Mouse (Mus musculus) forebrain, embryonic 14.5 days (tissue): ENCODE measurements around the gene Dnttip2. TPM values are rescaled to one million over a fixed set of nuclear protein-coding genes. Genes with fewer than 3 reads are reported as not detected.
"Not testable (repeated sequence)": the region's sequence is repeated elsewhere in the genome, so short reads cannot be mapped to it uniquely, and the experiment has no call there.

Source experiments
- ATAC-seq: fragments of 200-750 bp; cut with Nextera tagmentation; 2 replicates; pipeline ENCODE4 v1.8.0; 2017; ENCODE audit warnings: mild to moderate bottlenecking, moderate library complexity
- DNase-seq: peaks from one replicate; pipeline ENCODE4 v3.0.0-alpha.2; 2015; ENCODE audit warnings: low spot score
- H3K27ac ChIP-seq: fragments of 300-500 bp; sonication (generic); 2 replicates; pipeline ENCODE4 v1.5.1; 2014; ENCODE audit warnings: low read depth, mild to moderate bottlenecking, control low read depth, low read length, moderate library complexity
- H3K27me3 ChIP-seq: fragments of 300-500 bp; sonication (generic); replicated peaks from 2 replicates; pipeline ENCODE4 v1.6.1; 2014; ENCODE audit warnings: low read length, control low read depth, mixed read lengths; ENCODE audit not compliant: control insufficient read depth, insufficient read depth
- H3K36me3 ChIP-seq: fragments of 300-500 bp; sonication (generic); 2 replicates; pipeline ENCODE4 v1.6.1; 2014; ENCODE audit warnings: low read length, control low read depth; ENCODE audit not compliant: control insufficient read depth, insufficient read depth
- H3K4me1 ChIP-seq: fragments of 300-500 bp; sonication (generic); 2 replicates; pipeline ENCODE4 v1.6.1; 2014; ENCODE audit warnings: antibody characterized with exemption, low read length, control low read depth; ENCODE audit not compliant: control insufficient read depth, insufficient read depth
- H3K4me2 ChIP-seq: fragments of 300-500 bp; sonication (generic); 2 replicates; pipeline ENCODE4 v1.6.1; 2014; ENCODE audit warnings: mild to moderate bottlenecking, control low read depth, low read length
- H3K4me3 ChIP-seq: fragments of 300-500 bp; sonication (generic); 2 replicates; pipeline ENCODE4 v1.5.1; 2014; ENCODE audit warnings: low read depth, low read length, control low read depth
- H3K9ac ChIP-seq: fragments of 300-500 bp; sonication (generic); 2 replicates; pipeline ENCODE4 v1.6.1; 2014; ENCODE audit warnings: mild to moderate bottlenecking, low read length, control low read depth, moderate library complexity
- H3K9me3 ChIP-seq: fragments of 300-500 bp; sonication (generic); replicated peaks from 2 replicates; pipeline ENCODE4 v1.6.1; 2016; ENCODE audit warnings: low read length, control low read depth, mixed read lengths; ENCODE audit not compliant: control insufficient read depth
- WGBS: fragments of 180-500 bp; shearing (Covaris S2); extraction: QIAGEN DNeasy Blood & Tissue Kit; methylation state at CpG from one replicate; pipeline ENCODE4 v1.1.7; 2014; 5-methylcytosine and 5-hydroxymethylcytosine counted together
- polyA plus RNA-seq: library from polyadenylated mRNA; unstranded; fragments of >200 nt; fragmentation: Nextera tagmentation; extraction: Ambion mirVana; gene quantifications from 2 replicates; pipeline ENCODE4 v1.2.1, GENCODE M21; 2014

The Dnttip2 gene
- polyA plus RNA-seq, 1 experiment from 2014 or later: 60.5 TPM

DNA sequence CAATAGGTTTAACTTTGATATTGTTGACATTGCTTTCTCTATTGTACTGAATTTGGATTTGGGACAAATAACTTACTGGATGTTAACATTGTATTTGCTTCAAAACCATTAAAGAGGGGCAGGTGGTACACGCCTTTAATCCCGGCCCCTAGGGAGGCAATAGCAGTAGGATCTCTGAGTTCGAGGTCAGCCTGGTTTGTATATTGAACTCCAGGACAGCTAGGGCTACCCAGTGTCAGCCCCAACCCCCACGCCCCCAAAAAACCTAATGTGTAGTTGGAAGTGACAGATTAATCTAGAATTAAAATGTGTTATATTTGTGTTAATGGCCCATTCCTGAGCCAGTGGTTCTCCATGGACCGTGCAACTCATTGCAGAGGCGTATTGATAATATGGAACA, 27.8 kb upstream of the Dnttip2 start:
- H3K27ac ChIP-seq: no peak overlapping the region
- no peak for DNase-seq

DNA sequence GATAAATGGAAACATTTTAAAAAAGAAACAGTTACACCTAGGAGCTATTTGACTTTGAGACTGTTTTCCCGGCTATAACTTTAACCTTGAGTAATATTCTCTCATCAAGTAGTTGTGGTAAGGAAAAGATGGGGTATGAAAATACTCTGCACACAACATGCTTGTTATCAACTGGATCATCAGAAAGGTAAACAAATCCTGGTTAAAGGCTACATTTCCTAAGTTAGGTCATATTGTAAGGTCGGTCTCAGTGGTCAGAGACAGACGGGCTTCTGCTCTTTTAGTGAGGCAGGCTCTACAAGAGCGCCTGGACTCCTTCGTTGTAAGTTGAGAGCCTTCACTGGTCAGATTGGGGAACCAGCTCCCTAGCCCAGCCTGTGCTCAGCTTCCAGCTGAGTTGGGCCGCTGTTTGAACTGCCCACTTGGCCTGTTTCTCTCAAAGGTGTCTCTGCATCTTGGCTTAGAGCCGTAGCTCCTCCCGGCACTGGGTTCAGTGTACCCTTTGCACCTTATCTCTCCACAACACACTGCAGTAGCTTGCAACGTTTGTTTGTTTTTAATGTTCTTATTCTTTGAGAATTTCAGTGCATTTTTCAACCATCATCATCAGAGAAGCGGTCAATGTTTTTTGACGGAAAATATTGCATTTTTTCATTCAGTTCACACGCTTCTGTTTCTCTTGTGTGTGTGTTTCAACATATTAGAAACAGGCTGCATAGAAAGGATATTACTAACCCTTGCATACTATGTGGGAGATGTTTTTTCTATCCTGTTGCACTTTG, 27.0 kb upstream of the Dnttip2 start:
- no peak overlapping the region for H3K27ac ChIP-seq
- ATAC-seq: no peak
- H3K36me3 ChIP-seq: no peaks in the 10 kb centered on the region
- H3K9me3 ChIP-seq: no peaks in the 10 kb centered on the region
- peak overlapping the region; percentile 58 for H3K4me2 ChIP-seq
- H3K4me1 ChIP-seq: peaks cover 14% of the 10 kb centered on the region
- WGBS: 66% methylated on average over 12 of the region's 12 CpGs
- DNase-seq: no peak
- peak overlapping the region; percentile 92 for H3K4me3 ChIP-seq
- no peaks in the 10 kb centered on the region for H3K27me3 ChIP-seq
- H3K9ac ChIP-seq: peak overlapping the region; percentile 32; the same call in 1 of the 2 replicates

More for the DNA sequence above, 27.8 kb upstream of the Dnttip2 start:
- 30% methylated on average over 6 of the region's 6 CpGs for WGBS
- Histone ChIP-seq H3K36me3 (no peaks in the 10 kb centered on the region), H3K9ac (peak overlapping the region; percentile 89), H3K4me3 (peak overlapping the region; percentile 92), H3K4me2 (peak overlapping the region; percentile 58), H3K27me3 (no peaks in the 10 kb centered on the region), H3K4me1 (peaks cover 14% of the 10 kb centered on the region), H3K9me3 (no peaks in the 10 kb centered on the region)
- ATAC-seq: no peak

DNA sequence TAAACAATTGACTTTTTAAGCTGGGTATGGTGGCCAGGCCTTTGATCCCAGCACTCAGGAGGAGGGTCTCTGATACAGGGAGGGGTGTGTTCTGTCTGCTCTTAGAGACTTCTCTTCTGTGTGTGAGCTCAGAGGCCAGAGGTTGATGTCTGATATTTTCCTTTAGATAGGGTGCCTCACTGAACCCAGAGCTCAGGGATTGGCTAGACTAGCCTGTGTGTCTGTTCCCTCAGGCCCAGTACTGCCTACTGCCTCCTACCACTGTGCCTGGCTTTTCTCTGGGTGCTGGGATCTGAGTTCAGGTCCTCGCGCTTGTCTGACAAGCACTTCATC, 26.5 kb upstream of the Dnttip2 start:
- no peak overlapping the region for H3K27ac ChIP-seq
- no peak for DNase-seq
- H3K4me2 ChIP-seq: no peak overlapping the region
- ATAC-seq: no peak
- H3K4me3 ChIP-seq: no peak overlapping the region
- H3K4me1 ChIP-seq: peaks cover 14% of the 10 kb centered on the region
- WGBS: 97% methylated on average over 2 of the region's 2 CpGs
- 0 out of 2 replicates have a peak overlapping the region, but pooled peaks have one; percentile 29 for H3K9ac ChIP-seq
- H3K9me3 ChIP-seq: no peaks in the 10 kb centered on the region
- H3K36me3 ChIP-seq: no peaks in the 10 kb centered on the region
- no peaks in the 10 kb centered on the region for H3K27me3 ChIP-seq

DNA sequence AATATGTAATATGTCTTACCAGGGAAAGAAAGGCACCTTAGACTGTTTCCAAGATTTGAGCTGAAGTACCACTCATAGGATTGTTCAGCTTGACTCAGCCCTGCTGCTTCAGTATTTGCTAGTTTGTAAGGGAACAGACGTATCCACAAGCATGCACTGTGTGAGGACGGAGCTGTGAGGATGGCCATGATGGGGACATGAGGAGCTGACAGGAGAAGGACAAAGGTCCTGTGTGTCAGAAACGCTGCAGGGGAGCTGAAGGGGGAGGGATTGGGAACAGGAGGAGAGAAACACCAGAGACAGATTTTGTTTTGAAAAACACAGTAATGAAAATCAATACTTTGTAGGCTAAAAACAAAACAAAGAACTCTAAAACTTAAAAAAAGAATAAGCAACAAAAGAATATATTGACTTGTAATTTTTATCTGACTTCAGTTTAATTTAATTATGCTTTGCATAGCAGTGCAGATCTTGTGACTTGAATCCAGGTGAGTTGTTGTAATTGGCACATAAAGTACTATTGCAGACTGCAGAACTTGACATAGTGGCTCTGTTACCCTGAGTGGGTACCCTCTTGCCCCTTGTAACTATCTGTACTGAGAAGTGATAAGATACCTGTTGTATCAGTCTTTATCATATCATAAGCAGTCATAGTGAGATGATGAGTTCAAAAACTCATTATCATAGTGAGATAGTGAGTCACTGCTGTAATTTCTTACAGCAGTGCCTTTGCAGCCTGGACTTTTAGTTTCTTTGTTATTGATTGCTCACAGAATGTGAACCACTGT, 21.5 kb upstream of the Dnttip2 start:
- no peak overlapping the region for H3K4me3 ChIP-seq
- 0 out of 2 replicates have a peak, but pooled peaks cover 1% of the 10 kb centered on the region for H3K36me3 ChIP-seq
- DNase-seq (no peak), ATAC-seq (no peak)
- 42% methylated on average over 3 of the region's 3 CpGs for WGBS
- no peaks in the 10 kb centered on the region for H3K4me1 ChIP-seq
- no peak overlapping the region for H3K9ac ChIP-seq
- no peak overlapping the region for H3K27ac ChIP-seq
- H3K27me3 ChIP-seq: no peaks in the 10 kb centered on the region
- no peaks in the 10 kb centered on the region for H3K9me3 ChIP-seq
- no peak overlapping the region for H3K4me2 ChIP-seq

DNA sequence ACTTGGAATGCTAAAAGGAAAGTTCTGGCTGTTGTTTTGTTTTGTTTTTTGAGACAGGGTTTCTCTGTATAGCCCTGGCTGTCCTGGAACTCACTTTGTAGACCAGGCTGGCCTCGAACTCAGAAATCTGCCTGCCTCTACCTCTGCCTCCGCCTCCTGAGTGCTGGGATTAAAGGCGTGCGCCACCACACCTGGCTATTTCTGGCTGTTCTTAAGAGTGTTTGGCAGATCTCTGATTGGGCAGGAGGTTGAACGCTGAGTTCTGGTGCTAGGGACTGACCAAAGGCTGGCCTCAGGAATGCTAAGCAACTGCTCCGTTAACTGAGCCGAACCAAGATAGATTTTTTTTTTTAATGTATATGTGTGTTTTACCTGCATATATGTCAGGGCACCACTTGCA, 20.1 kb upstream of the Dnttip2 start:
- H3K36me3 ChIP-seq, H3K4me1 ChIP-seq, H3K9me3 ChIP-seq, H3K9ac ChIP-seq, H3K4me3 ChIP-seq, H3K27ac ChIP-seq, ATAC-seq, H3K4me2 ChIP-seq, DNase-seq, H3K27me3 ChIP-seq: not testable (repeated sequence)
- 86% methylated on average over 7 of the region's 7 CpGs for WGBS

DNA sequence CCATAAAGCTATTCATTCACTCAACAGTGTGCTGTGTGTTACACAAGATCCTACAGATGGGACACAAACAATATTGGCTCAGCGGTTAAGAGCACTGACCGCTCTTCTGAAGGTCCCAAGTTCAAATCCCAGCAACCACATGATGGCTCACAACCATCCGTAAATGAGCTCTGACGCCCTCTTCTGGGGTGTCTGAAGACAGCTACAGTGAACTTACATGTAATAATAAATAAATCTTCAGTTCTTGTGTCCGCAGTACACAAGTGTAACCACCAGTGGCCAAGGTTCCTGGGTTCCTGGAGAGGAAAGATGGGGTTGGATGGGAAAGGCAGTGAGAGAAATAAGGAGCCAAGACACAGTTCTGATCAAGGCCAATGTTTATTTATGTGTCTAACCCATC, 4.2 kb upstream of the Dnttip2 start:
- no peak overlapping the region for H3K4me3 ChIP-seq
- no peaks in the 10 kb centered on the region for H3K9me3 ChIP-seq
- peaks cover 2% of the 10 kb centered on the region for H3K4me1 ChIP-seq
- no peak overlapping the region for H3K27ac ChIP-seq
- DNase-seq (no peak), ATAC-seq (no peak)
- H3K9ac ChIP-seq: no peak overlapping the region
- 79% methylated on average over 5 of the region's 5 CpGs for WGBS
- no peak overlapping the region for H3K4me2 ChIP-seq
- peaks cover 9% of the 10 kb centered on the region for H3K36me3 ChIP-seq
- no peaks in the 10 kb centered on the region for H3K27me3 ChIP-seq

DNA sequence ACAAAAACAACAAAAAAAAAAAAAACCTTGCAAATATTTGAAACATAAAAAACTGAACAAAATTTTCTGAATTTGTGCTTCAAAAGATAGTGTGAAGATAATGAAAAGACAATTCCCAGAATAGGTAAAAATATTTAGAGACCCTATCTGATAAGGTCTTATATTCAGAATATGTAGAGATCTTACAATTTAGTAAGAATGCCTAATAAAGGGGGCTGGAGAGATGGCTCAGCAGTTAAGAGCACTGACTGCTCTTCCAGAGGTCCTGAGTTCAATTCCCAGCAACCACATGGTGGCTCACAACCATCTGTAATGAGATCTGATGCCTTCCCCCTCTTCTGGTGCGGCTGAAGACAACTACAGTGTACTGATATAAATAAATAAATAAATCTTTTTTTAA, 1.6 kb upstream of the Dnttip2 start:
- not testable (repeated sequence) for H3K27me3 ChIP-seq, ATAC-seq, DNase-seq, H3K4me2 ChIP-seq, H3K27ac ChIP-seq, H3K9ac ChIP-seq, H3K4me3 ChIP-seq, H3K9me3 ChIP-seq
- 92% methylated on average over 1 of the region's 1 CpGs for WGBS
- H3K36me3 ChIP-seq: peaks cover 25% of the 10 kb centered on the region
- peaks cover 15% of the 10 kb centered on the region for H3K4me1 ChIP-seq

DNA sequence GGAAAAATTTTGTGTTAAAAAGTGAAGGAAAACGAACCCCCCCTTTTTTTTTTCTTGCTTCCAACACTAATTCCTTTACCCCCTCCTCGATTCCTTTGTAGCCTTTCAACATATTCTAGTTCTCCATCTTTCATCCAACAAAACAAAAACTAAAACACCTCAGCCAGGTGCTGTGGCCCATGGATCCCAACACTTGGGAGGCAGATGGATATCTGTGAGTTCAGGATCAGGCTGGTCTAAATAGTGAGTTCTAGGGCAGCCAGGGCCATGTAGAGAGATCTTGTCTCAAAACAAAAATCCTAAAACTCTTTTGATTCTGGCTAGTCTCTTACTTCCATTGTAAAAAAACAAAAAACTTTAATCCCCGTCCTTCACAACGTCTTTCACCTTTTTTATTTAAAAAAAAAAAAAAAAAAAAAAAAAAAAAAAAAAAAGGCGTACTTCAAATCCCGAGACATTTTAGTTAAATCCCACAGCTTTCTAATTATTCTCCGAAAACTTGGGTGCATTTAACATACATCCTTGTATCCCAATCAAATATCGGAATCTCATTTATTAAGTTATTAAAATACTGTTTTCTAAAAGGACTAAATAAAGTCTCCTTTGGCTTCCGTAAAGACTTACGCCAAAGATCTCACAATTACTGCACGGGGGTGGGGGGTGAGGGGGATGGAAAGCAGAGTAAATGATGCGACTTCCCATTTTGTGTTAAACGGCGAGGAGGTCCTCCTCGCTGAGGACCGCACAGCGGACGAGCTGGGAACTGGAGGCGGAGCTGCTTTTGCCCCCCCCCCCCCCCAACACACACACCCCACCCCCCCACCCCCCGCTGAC, 564 bp upstream of the Dnttip2 start:
- Histone ChIP-seq H3K36me3 (peaks cover 36% of the 10 kb centered on the region), H3K27ac (peak overlapping the region; percentile 60; the same call in 1 of the 2 replicates), H3K4me3 (peak overlapping the region; percentile 94), H3K27me3 (no peaks in the 10 kb centered on the region), H3K4me1 (peaks cover 22% of the 10 kb centered on the region), H3K4me2 (peak overlapping the region; percentile 40), H3K9ac (peak overlapping the region; percentile 84; the same call in 1 of the 2 replicates), H3K9me3 (no peaks in the 10 kb centered on the region)
- 9% methylated on average over 20 of the region's 20 CpGs for WGBS
- no peak; the same call in 1 of the 2 replicates for ATAC-seq
- DNase-seq: no peak
